In genomic region chr17:27422726-27423381, GRCm38 (mm10) we compare ENCODE assay signal across 9 mouse cellular contexts.
A peak's percentile ranks its signal among the peaks of the same experiment; 100 is the strongest.
DNase-seq lines count a peak whose midpoint lies in the region; ATAC-seq and TF ChIP-seq lines count a peak whose summit lies in the region.
"Had no signal": no experiment of that assay in that cellular context is flagged by ENCODE, and none has a peak within 500 bp of the region (broad histone marks: within the 10 kb centered on the region; RNA-seq: fewer than 3 reads in every experiment).

No protein-coding gene starts in this region.

- no peak for TF ChIP-seq CTCF in kidney, adult 2 months (conservative IDR thresholded peaks at IDR 0.05; ENCODE audit: insufficient read depth, insufficient read length, low read depth, low read length)

- no peak overlapping the region for H3K4me2 ChIP-seq in kidney, embryonic 16.5 days (replicated peaks; ENCODE audit: low read depth, low read length)
- peak overlapping the region; percentile 19 for H3K4me2 ChIP-seq in forebrain, embryonic 15.5 days (replicated peaks)
- H3K4me2 ChIP-seq in hindbrain, embryonic 13.5 days, result peak overlapping the region; percentile 2; the same call in 1 of the 2 replicates
- peak overlapping the region; percentile 20 for H3K4me2 ChIP-seq in limb, embryonic 11.5 days (ENCODE audit: low read depth, severe bottlenecking)

- no peak for TF ChIP-seq POLR2A in kidney, adult 2 months (IDR thresholded peaks at IDR 0.05; ENCODE audit: low read depth, low read length)

- WGBS in kidney, embryonic 16.5 days, result 14% methylated on average over 10 of the region's 10 CpGs
- WGBS in kidney, adult 2 months, result 34% methylated on average over 10 of the region's 10 CpGs
- WGBS in forebrain, embryonic 15.5 days, result 2% methylated on average over 10 of the region's 10 CpGs
- 7% methylated on average over 10 of the region's 10 CpGs for WGBS in hindbrain, embryonic 13.5 days
- 4% methylated on average over 10 of the region's 10 CpGs for WGBS in limb, embryonic 11.5 days

- H3K27me3 ChIP-seq in kidney, embryonic 16.5 days (ENCODE audit: insufficient read depth, low read length), result no peaks in the 10 kb centered on the region
- no peaks in the 10 kb centered on the region for H3K27me3 ChIP-seq in kidney, adult 2 months (replicated peaks; ENCODE audit: control insufficient read depth, insufficient read depth, low read length)
- peaks cover 27% of the 10 kb centered on the region; the same call in 1 of the 2 replicates for H3K27me3 ChIP-seq in forebrain, embryonic 15.5 days
- H3K27me3 ChIP-seq in hindbrain, embryonic 13.5 days, result 0 out of 2 replicates have a peak, but pooled peaks cover 30% of the 10 kb centered on the region
- H3K27me3 ChIP-seq in limb, embryonic 11.5 days (ENCODE audit: control insufficient read depth, insufficient read depth, low read length), result no peaks in the 10 kb centered on the region

- no peak overlapping the region for H3K4me3 ChIP-seq in kidney, embryonic 16.5 days (ENCODE audit: low read length)
- H3K4me3 ChIP-seq in kidney, adult 2 months (ENCODE audit: insufficient read depth, low read depth, low read length), result no peak overlapping the region
- no peak overlapping the region for H3K4me3 ChIP-seq in forebrain, embryonic 15.5 days
- no peak overlapping the region for H3K4me3 ChIP-seq in hindbrain, embryonic 13.5 days
- no peak overlapping the region for H3K4me3 ChIP-seq in limb, embryonic 11.5 days (ENCODE audit: low read depth, low read length)
- H3K4me3 ChIP-seq: myocyte had no signal

- H3K36me3 ChIP-seq in kidney, embryonic 16.5 days (ENCODE audit: insufficient read depth, low read length), result no peaks in the 10 kb centered on the region
- H3K36me3 ChIP-seq in kidney, adult 2 months (ENCODE audit: control insufficient read depth, insufficient read depth, low read length), result no peaks in the 10 kb centered on the region
- no peaks in the 10 kb centered on the region for H3K36me3 ChIP-seq in forebrain, embryonic 15.5 days
- H3K36me3 ChIP-seq in hindbrain, embryonic 13.5 days, result no peaks in the 10 kb centered on the region
- H3K36me3 ChIP-seq in limb, embryonic 11.5 days (ENCODE audit: control insufficient read depth, insufficient read depth, low read length), result no peaks in the 10 kb centered on the region

- H3K27ac ChIP-seq in kidney, embryonic 16.5 days (ENCODE audit: low read length), result peak overlapping the region; percentile 56
- no peak overlapping the region for H3K27ac ChIP-seq in kidney, adult 2 months (ENCODE audit: insufficient read depth, low read depth, low read length)
- H3K27ac ChIP-seq in forebrain, embryonic 15.5 days (replicated peaks), result peak overlapping the region; percentile 86
- peak overlapping the region; percentile 81 for H3K27ac ChIP-seq in hindbrain, embryonic 13.5 days
- H3K27ac ChIP-seq in limb, embryonic 11.5 days (replicated peaks; ENCODE audit: low read depth, low read length), result peak overlapping the region; percentile 95

- H3K9me3 ChIP-seq in kidney, embryonic 16.5 days (ENCODE audit: low read length), result peaks cover 1% of the 10 kb centered on the region
- no peaks in the 10 kb centered on the region for H3K9me3 ChIP-seq in forebrain, embryonic 15.5 days
- H3K9me3 ChIP-seq in hindbrain, embryonic 13.5 days, result no peaks in the 10 kb centered on the region
- H3K9me3 ChIP-seq in limb, embryonic 11.5 days (ENCODE audit: control insufficient read depth, low read length), result no peaks in the 10 kb centered on the region

- ATAC-seq in kidney, embryonic 16.5 days (ENCODE audit: low FRiP score, low TSS enrichment), result peak; percentile 69; the same call in 1 of the 2 replicates
- peak; percentile 93 for ATAC-seq in forebrain, embryonic 15.5 days (replicated peaks)
- ATAC-seq in hindbrain, embryonic 13.5 days (ENCODE audit: low FRiP score), result peak; percentile 72
- peak; percentile 67 for ATAC-seq in limb, embryonic 11.5 days (ENCODE audit: insufficient number of reproducible peaks, low FRiP score, low TSS enrichment, low read depth)

- peaks cover 24% of the 10 kb centered on the region for H3K4me1 ChIP-seq in kidney, embryonic 16.5 days (ENCODE audit: insufficient read depth, low read length)
- H3K4me1 ChIP-seq in kidney, adult 2 months (ENCODE audit: control insufficient read depth, insufficient read depth, low read length), result no peaks in the 10 kb centered on the region
- peaks cover 26% of the 10 kb centered on the region for H3K4me1 ChIP-seq in forebrain, embryonic 15.5 days
- peaks cover 39% of the 10 kb centered on the region for H3K4me1 ChIP-seq in hindbrain, embryonic 13.5 days (replicated peaks)
- peaks cover 18% of the 10 kb centered on the region for H3K4me1 ChIP-seq in limb, embryonic 11.5 days (ENCODE audit: control insufficient read depth, insufficient read depth, low read length)

- 0 out of 2 replicates have a peak overlapping the region, but pooled peaks have one; percentile 10 for H3K9ac ChIP-seq in kidney, embryonic 16.5 days (replicated peaks; ENCODE audit: low read length)
- 0 out of 2 replicates have a peak overlapping the region, but pooled peaks have one; percentile 9 for H3K9ac ChIP-seq in forebrain, embryonic 15.5 days (replicated peaks)
- peak overlapping the region; percentile 25 for H3K9ac ChIP-seq in hindbrain, embryonic 13.5 days
- peak overlapping the region; percentile 49 for H3K9ac ChIP-seq in limb, embryonic 11.5 days (ENCODE audit: low read length)

- no peak for DNase-seq in kidney, adult 2 months
- peak; percentile 72 for DNase-seq in limb, embryonic 11.5 days (ENCODE audit: low spot score)
- DNase-seq in retina, postnatal 1 day, result peak; percentile 86
- DNase-seq in thymus, postnatal 25 days, result no peak
- no peak for DNase-seq in spleen, postnatal 14 days (ENCODE audit: low spot score in 2 of 2)

Comparison
In these comparisons a context has a peak if more than half of its experiments do, and no peak if none do; other contexts are left out.
1. DNase-seq: peak in limb, embryonic 11.5 days (single experiment) and retina, postnatal 1 day (single experiment); none in kidney, adult 2 months (single experiment), thymus, postnatal 25 days (single experiment) and spleen, postnatal 14 days (0 of 2).
2. Peak in every context shown above with its lines, with median percentiles within 50 percentile points of each other: ATAC-seq and H3K9ac ChIP-seq.